Mouse (Mus musculus) thymus, postnatal 0 days (tissue): ENCODE results near the gene Ifna11. TPM values are rescaled to one million over a fixed set of nuclear protein-coding genes. Genes with fewer than 3 reads are reported as not detected.
"Not testable (repeated sequence)": the region's sequence is repeated elsewhere in the genome, so short reads cannot be mapped to it uniquely, and the experiment has no call there.

ENCODE experiments used
- DNase-seq: peaks from one replicate; pipeline ENCODE4 v3.0.0-alpha.2; 2015; ENCODE audit warnings: low spot score
- polyA plus RNA-seq: library from polyadenylated mRNA; unstranded; fragments of >200 nt; fragmentation: Nextera tagmentation; extraction: Ambion mirVana; gene quantifications from 2 replicates; pipeline ENCODE4 v1.2.1, GENCODE M21; 2015

Gene Ifna11
- not detected in 2 replicates for polyA plus RNA-seq

GRCm38 (mm10) chr4:88819659-88820058 is at the start of gene Ifna11:
Gene Ifna11 (plus strand): TSS chr4:88819959.
- no peak for DNase-seq

GRCm38 (mm10) chr4:88773534-88773933 is 46.2 kb upstream of the Ifna11 start, which contains the start of gene Gm13290:
Gene Gm13290 (plus strand): TSS chr4:88773834.
- not testable (repeated sequence) for DNase-seq

- not testable (repeated sequence) for DNase-seq
These were observed 43.1 kb upstream of the Ifna11 start, which contains the start of gene Gm13289 for GRCm38 (mm10) chr4:88776622-88777021. Gene Gm13289 (plus strand): TSS chr4:88776922.

- not testable (repeated sequence) for DNase-seq
These were observed 40.2 kb upstream of the Ifna11 start, which contains the start of gene Gm13272 for GRCm38 (mm10) chr4:88779550-88779949. Gene Gm13272 (plus strand): TSS chr4:88779850.

- DNase-seq = not testable (repeated sequence)
These were observed 39.4 kb upstream of the Ifna11 start for GRCm38 (mm10) chr4:88780320-88780719.

- DNase-seq = not testable (repeated sequence)
These were observed 37.9 kb upstream of the Ifna11 start, which contains the start of gene Ifnz for GRCm38 (mm10) chr4:88781831-88782230. Gene Ifnz (plus strand): TSS chr4:88782131.

- not testable (repeated sequence) for DNase-seq
These were observed 37.4 kb upstream of the Ifna11 start for GRCm38 (mm10) chr4:88782335-88782734.

GRCm38 (mm10) chr4:88785409-88785808 is 34.4 kb upstream of the Ifna11 start, which contains the start of gene Gm13276:
Gene Gm13276 (plus strand): TSS chr4:88785709.
- not testable (repeated sequence) for DNase-seq

GRCm38 (mm10) chr4:88788402-88788801 is 31.4 kb upstream of the Ifna11 start, which contains the start of gene Gm13277:
Gene Gm13277 (plus strand): TSS chr4:88788632.
- not testable (repeated sequence) for DNase-seq

GRCm38 (mm10) chr4:88791250-88791649 is 28.5 kb upstream of the Ifna11 start, which contains the start of gene Gm13278:
Gene Gm13278 (plus strand): TSS chr4:88791550.
- not testable (repeated sequence) for DNase-seq

- DNase-seq = not testable (repeated sequence)
These were observed 25.7 kb upstream of the Ifna11 start, which contains the start of gene Gm13275 for GRCm38 (mm10) chr4:88793936-88794675. Gene Gm13275 (plus strand): TSS chr4:88794487.

GRCm38 (mm10) chr4:88797097-88797496 is 22.7 kb upstream of the Ifna11 start, which contains the start of gene Gm13279:
Gene Gm13279 (plus strand): TSS chr4:88797397.
- DNase-seq = not testable (repeated sequence)

- DNase-seq = not testable (repeated sequence)
These were observed 20.4 kb upstream of the Ifna11 start, which contains the start of gene Gm13285 for GRCm38 (mm10) chr4:88799365-88799764. Gene Gm13285 (plus strand): TSS chr4:88799665.

GRCm38 (mm10) chr4:88802954-88803353 is 16.8 kb upstream of the Ifna11 start, which contains the start of gene Gm13287:
Gene Gm13287 (plus strand): TSS chr4:88803254.
- DNase-seq = not testable (repeated sequence)

- not testable (repeated sequence) for DNase-seq
These were observed 14.5 kb upstream of the Ifna11 start, which contains the start of gene Gm13288 for GRCm38 (mm10) chr4:88805231-88805630. Gene Gm13288 (plus strand): TSS chr4:88805531.

- DNase-seq = not testable (repeated sequence)
These were observed 14.0 kb upstream of the Ifna11 start for GRCm38 (mm10) chr4:88805761-88806160.

GRCm38 (mm10) chr4:88815928-88816327 is 3.8 kb upstream of the Ifna11 start, which contains the start of gene Ifna7:
Gene Ifna7 (plus strand): TSS chr4:88816228.
- no peak for DNase-seq

GRCm38 (mm10) chr4:88822995-88823394 is 3.2 kb downstream of the Ifna11 start:
- DNase-seq = peak; percentile 29

GRCm38 (mm10) chr4:88827116-88827515 is 7.4 kb downstream of the Ifna11 start, which contains the start of gene Ifna6:
Gene Ifna6 (plus strand): TSS chr4:88827416.
- DNase-seq = not testable (repeated sequence)

GRCm38 (mm10) chr4:88830523-88830922 is 10.8 kb downstream of the Ifna11 start:
- peak; percentile 45 for DNase-seq

GRCm38 (mm10) chr4:88835225-88835624 is 15.5 kb downstream of the Ifna11 start, which contains the start of gene Ifna5:
Gene Ifna5 (plus strand): TSS chr4:88835525.
- not testable (repeated sequence) for DNase-seq
